Mouse (Mus musculus) megakaryocyte, embryonic 14.5 days (primary cell): ENCODE measurements around the gene Rbms1.

Source experiments
- FLI1 ChIP-seq: IDR thresholded peaks from 2 replicates; pipeline ENCODE4 v1.6.1; 2012; ENCODE audit warnings: low read length, inconsistent platforms, mixed read lengths
- GATA1 ChIP-seq: IDR thresholded peaks from 3 replicates; pipeline ENCODE4 v1.6.1; 2012; ENCODE audit warnings: mixed read lengths, low read length, inconsistent platforms, borderline replicate concordance

GRCm38 (mm10) chr2:60816307-60816706 lies 146.7 kb downstream of the Rbms1 start:
- TF ChIP-seq GATA1 (no peak), FLI1 (no peak)
